Mouse (Mus musculus): ENCODE results near the gene U2surp. TPM values are rescaled to one million over a fixed set of nuclear protein-coding genes. Genes with fewer than 3 reads are reported as not detected.
A peak's percentile ranks its signal among the peaks of the same experiment; 100 is the strongest.

U2surp gene
- polyA plus RNA-seq, 1 experiment from 2014 or later = 152 TPM

- Histone ChIP-seq H3K27me3 (ENCODE audit: poor library complexity, severe bottlenecking) (peaks cover 6% of the 10 kb centered on the region), H3K4me3 (no peak overlapping the region)
- DNase-seq (ENCODE audit: extremely low spot score, low spot score) = no peak
These were observed 97.9 kb downstream of the U2surp start for GRCm38 (mm10) chr9:95413911-95414310.

GRCm38 (mm10) chr9:95412047-95412446, 99.7 kb downstream of the U2surp start:
- no peak for DNase-seq (ENCODE audit: extremely low spot score, low spot score)
- Histone ChIP-seq H3K36me3 (replicated peaks) (no peaks in the 10 kb centered on the region), H3K9me3 (peaks cover 4% of the 10 kb centered on the region; the same call in 1 of the 2 replicates), H3K27me3 (ENCODE audit: poor library complexity, severe bottlenecking) (peaks cover 24% of the 10 kb centered on the region), H3K4me3 (no peak overlapping the region), H3K4me1 (peaks cover 9% of the 10 kb centered on the region), H3K27ac (no peak overlapping the region)
- WGBS = 92% methylated on average over 4 of the region's 4 CpGs

More at GRCm38 (mm10) chr9:95413911-95414310, 97.9 kb downstream of the U2surp start:
- H3K27ac ChIP-seq = no peak overlapping the region
- no peaks in the 10 kb centered on the region for H3K36me3 ChIP-seq (replicated peaks)
- H3K4me1 ChIP-seq = no peaks in the 10 kb centered on the region
- H3K9me3 ChIP-seq = peaks cover 4% of the 10 kb centered on the region; the same call in 1 of the 2 replicates

- DNase-seq (ENCODE audit: extremely low spot score, low spot score) = no peak
- H3K36me3 ChIP-seq (replicated peaks) = peaks cover 17% of the 10 kb centered on the region
- peaks cover 51% of the 10 kb centered on the region for H3K27me3 ChIP-seq (ENCODE audit: poor library complexity, severe bottlenecking)
- peaks cover 43% of the 10 kb centered on the region for H3K4me1 ChIP-seq
- H3K9me3 ChIP-seq = no peaks in the 10 kb centered on the region
- WGBS = 2% methylated on average over 24 of the region's 24 CpGs
- H3K4me3 ChIP-seq = peak overlapping the region; percentile 81
- H3K27ac ChIP-seq = peak overlapping the region; percentile 91
These were observed 104.1 kb downstream of the U2surp start for GRCm38 (mm10) chr9:95407586-95408220.

Other genes starting within 250 kb of the U2surp start
- 5.6 and 7.0 TPM in 2 replicates for gene Chst2, start 105.3 kb downstream of the U2surp start, polyA plus RNA-seq (2016; fragmentation: Nextera tagmentation; extraction: Ambion mirVana)
- 0.07 and 0.12 TPM in 2 replicates for gene Paqr9, start 47.7 kb upstream of the U2surp start, polyA plus RNA-seq (2016; fragmentation: Nextera tagmentation; extraction: Ambion mirVana)
- gene Pcolce2, start 125.6 kb upstream of the U2surp start, polyA plus RNA-seq (2016; fragmentation: Nextera tagmentation; extraction: Ambion mirVana) = 3.9 and 4.7 TPM in 2 replicates
- gene Trpc1, start 238.4 kb upstream of the U2surp start, polyA plus RNA-seq (2016; fragmentation: Nextera tagmentation; extraction: Ambion mirVana) = 1.5 and 2.0 TPM in 2 replicates